Mouse (Mus musculus) brain, adult 2 months (tissue): ENCODE measurements around the gene Cox17.

Experiments
- DNase-seq: peaks from one replicate; pipeline ENCODE4 v3.0.0; 2011; ENCODE audit warnings: low read depth, low spot score

Cox17 gene

GRCm38 (mm10) chr16:38392126-38392894 is 45.5 kb downstream of the Cox17 start:
- DNase-seq = peak; percentile 80

GRCm38 (mm10) chr16:38394191-38394618 is 47.4 kb downstream of the Cox17 start:
- DNase-seq = no peak

GRCm38 (mm10) chr16:38395060-38395730 is 48.4 kb downstream of the Cox17 start:
- no peak for DNase-seq

GRCm38 (mm10) chr16:38396155-38396554 is 49.4 kb downstream of the Cox17 start:
- DNase-seq = peak; percentile 54

- DNase-seq = no peak
Observed at GRCm38 (mm10) chr16:38398266-38398665, 51.5 kb downstream of the Cox17 start.

- no peak for DNase-seq
Observed at GRCm38 (mm10) chr16:38399076-38399475, 52.3 kb downstream of the Cox17 start.

- DNase-seq = peak; percentile 56
Observed at GRCm38 (mm10) chr16:38399531-38400231, 52.9 kb downstream of the Cox17 start.

GRCm38 (mm10) chr16:38400311-38400960 is 53.6 kb downstream of the Cox17 start:
- DNase-seq = no peak

- no peak for DNase-seq
Observed at GRCm38 (mm10) chr16:38401468-38401867, 54.7 kb downstream of the Cox17 start.
